Mouse (Mus musculus) ES-Bruce4 (cell line): ENCODE measurements at regions not wholly inside any gene's neighbourhood (a gene's known extent, or its start where the extent isn't known, plus 50 kb on each side); places are given as distances from the start of the nearest gene placed in this dataset.

Source experiments
- CTCF ChIP-seq: IDR thresholded peaks from one replicate; pipeline ENCODE4 v1.8.1; 2011; ENCODE audit warnings: low read depth, low read length
- EP300 ChIP-seq: IDR thresholded peaks from 2 replicates; pipeline ENCODE4 v1.6.1; 2011; ENCODE audit warnings: low read depth, low read length; ENCODE audit not compliant: insufficient read depth

- TF ChIP-seq CTCF (no peak), EP300 (no peak)
Observed at GRCm38 (mm10) chr7:83032025-83032424, 164.9 kb downstream of the Mex3b start.
